Mouse (Mus musculus) liver, embryonic 16.5 days (tissue): ENCODE measurements around the gene Rpl9. TPM values are rescaled to one million over a fixed set of nuclear protein-coding genes. Genes with fewer than 3 reads are reported as not detected.
A peak's percentile ranks its signal among the peaks of the same experiment; 100 is the strongest.

ENCODE experiments used
- ATAC-seq: fragments of 200-750 bp; cut with Nextera tagmentation; 2 replicates; pipeline ENCODE4 v1.8.0; 2017; ENCODE audit warnings: low read depth, mild to moderate bottlenecking, moderate number of reproducible peaks, moderate library complexity
- H3K27ac ChIP-seq: fragments of 300-500 bp; sonication (generic); 2 replicates; pipeline ENCODE4 v1.5.1; 2014; ENCODE audit warnings: mild to moderate bottlenecking, low read length
- H3K27me3 ChIP-seq: fragments of 300-500 bp; sonication (generic); 2 replicates; pipeline ENCODE4 v1.6.1; 2014; ENCODE audit warnings: low read depth, low read length, mixed read lengths; ENCODE audit not compliant: control insufficient read depth, insufficient read depth
- H3K36me3 ChIP-seq: fragments of 300-500 bp; sonication (generic); 2 replicates; pipeline ENCODE4 v1.6.1; 2014; ENCODE audit warnings: mild to moderate bottlenecking; ENCODE audit not compliant: control insufficient read depth, insufficient read depth
- H3K4me1 ChIP-seq: fragments of 300-500 bp; sonication (generic); 2 replicates; pipeline ENCODE4 v1.6.1; 2014; ENCODE audit warnings: low read depth, low read length, mixed read lengths; ENCODE audit not compliant: control insufficient read depth
- H3K4me2 ChIP-seq: fragments of 300-500 bp; sonication (generic); 2 replicates; pipeline ENCODE4 v1.6.1; 2014; ENCODE audit warnings: low read depth, low read length, mixed read lengths
- H3K4me3 ChIP-seq: fragments of 300-500 bp; sonication (generic); 2 replicates; pipeline ENCODE4 v1.5.1; 2014; ENCODE audit warnings: low read depth, mild to moderate bottlenecking, low read length
- H3K9ac ChIP-seq: fragments of 300-500 bp; sonication (generic); 2 replicates; pipeline ENCODE4 v1.6.1; 2014; ENCODE audit warnings: low read depth, low read length
- H3K9me3 ChIP-seq: fragments of 300-500 bp; sonication (generic); replicated peaks from 2 replicates; pipeline ENCODE4 v1.6.1; 2016; ENCODE audit warnings: low read length; ENCODE audit not compliant: control insufficient read depth
- WGBS: fragments of 180-500 bp; shearing (Covaris S2); extraction: QIAGEN DNeasy Blood & Tissue Kit; methylation state at CpG from one replicate; pipeline ENCODE4 v1.1.7; 2014; ENCODE audit not compliant: insufficient replicate concordance; 5-methylcytosine and 5-hydroxymethylcytosine counted together
- polyA plus RNA-seq: library from polyadenylated mRNA; unstranded; fragments of >200 nt; fragmentation: Nextera tagmentation; extraction: Ambion mirVana; gene quantifications from 2 replicates; pipeline ENCODE4 v1.2.1, GENCODE M21; 2015

Rpl9 gene
- polyA plus RNA-seq, 1 experiment from 2014 or later = 482 TPM

- Histone ChIP-seq H3K4me1 (no peaks in the 10 kb centered on the region; the same call in 1 of the 2 replicates), H3K4me3 (peak overlapping the region; percentile 4), H3K9ac (no peak overlapping the region), H3K27me3 (no peaks in the 10 kb centered on the region), H3K27ac (no peak overlapping the region), H3K9me3 (no peaks in the 10 kb centered on the region), H3K36me3 (no peaks in the 10 kb centered on the region), H3K4me2 (peak overlapping the region; percentile 21)
- WGBS = 49% methylated on average over 10 of the region's 10 CpGs
- ATAC-seq = peak; percentile 68
These were observed 40.7 kb downstream of the Rpl9 start for GRCm38 (mm10) chr5:65350508-65350907.

GRCm38 (mm10) chr5:65348168-65348567 lies 43.1 kb downstream of the Rpl9 start, which contains the start of gene Klb:
Gene Klb, plus strand, starts transcription at chr5:65348314.
- ATAC-seq = peak; percentile 75
- no peaks in the 10 kb centered on the region for H3K27me3 ChIP-seq
- no peaks in the 10 kb centered on the region for H3K4me1 ChIP-seq
- no peaks in the 10 kb centered on the region for H3K9me3 ChIP-seq
- H3K4me3 ChIP-seq = peak within 1 kb of the TSS; percentile 45
- H3K4me2 ChIP-seq = no peak within 1 kb of the TSS
- H3K36me3 ChIP-seq = no peaks in the 10 kb centered on the region
- WGBS = 64% methylated on average over 15 of the region's 15 CpGs
- peak within 1 kb of the TSS; percentile 26; the same call in 1 of the 2 replicates for H3K9ac ChIP-seq
- peak within 1 kb of the TSS; percentile 60 for H3K27ac ChIP-seq

- Histone ChIP-seq H3K27ac (no peak overlapping the region), H3K4me3 (no peak overlapping the region), H3K36me3 (no peaks in the 10 kb centered on the region), H3K9ac (no peak overlapping the region), H3K4me1 (peaks cover 10% of the 10 kb centered on the region), H3K27me3 (no peaks in the 10 kb centered on the region), H3K4me2 (no peak overlapping the region), H3K9me3 (no peaks in the 10 kb centered on the region)
- ATAC-seq = no peak; the same call in 1 of the 2 replicates
- WGBS = 45% methylated on average over 4 of the region's 4 CpGs
These were observed 51.1 kb downstream of the Rpl9 start for GRCm38 (mm10) chr5:65340167-65340566.

- WGBS = 52% methylated on average over 6 of the region's 6 CpGs
- no peaks in the 10 kb centered on the region for H3K9me3 ChIP-seq
- H3K4me1 ChIP-seq = peaks cover 16% of the 10 kb centered on the region
- H3K9ac ChIP-seq = no peak overlapping the region
- H3K27me3 ChIP-seq = no peaks in the 10 kb centered on the region
- H3K4me2 ChIP-seq = no peak overlapping the region
- no peak overlapping the region for H3K4me3 ChIP-seq
- H3K36me3 ChIP-seq = no peaks in the 10 kb centered on the region
- ATAC-seq = no peak
- no peak overlapping the region for H3K27ac ChIP-seq
These were observed 52.9 kb downstream of the Rpl9 start for GRCm38 (mm10) chr5:65338394-65338793.

Other genes with a start within 250 kb of the Rpl9 start
- 0.59 and 1.2 TPM in 2 replicates for gene Wdr19, start 191.7 kb downstream of the Rpl9 start, polyA plus RNA-seq
- 31.6 and 36.1 TPM in 2 replicates for gene Rfc1, start 55.8 kb downstream of the Rpl9 start, polyA plus RNA-seq
- gene Klb, start 43.1 kb downstream of the Rpl9 start, polyA plus RNA-seq = 14.1 and 14.4 TPM in 2 replicates
- gene Lias, start 53 bp upstream of the Rpl9 start, polyA plus RNA-seq = 28.2 and 35.1 TPM in 2 replicates
- 26.8 and 31.8 TPM in 2 replicates for gene Ugdh, start 44.5 kb upstream of the Rpl9 start, polyA plus RNA-seq
- gene Gm43552, start 101.4 kb upstream of the Rpl9 start, polyA plus RNA-seq = not detected in 2 replicates
- 52.8 and 57.8 TPM in 2 replicates for gene Smim14, start 145.7 kb upstream of the Rpl9 start, polyA plus RNA-seq
- gene Ube2k, start 145.8 kb upstream of the Rpl9 start, polyA plus RNA-seq = 64.6 and 68.9 TPM in 2 replicates